Mouse (Mus musculus) MEL (cell line): ENCODE data around the gene Wdr64.

ENCODE experiments used
- EP300 ChIP-seq, 2 experiments: IDR thresholded peaks; 2 replicates each; pipeline ENCODE4 v1.6.1; 2011; ENCODE audit warnings: improper control_type of control experiment in 2 of 2, low read length in 2 of 2, low read depth in 1 of 2, mild to moderate bottlenecking in 1 of 2
- POLR2A ChIP-seq, 2 experiments: IDR thresholded peaks; 2 replicates each; pipeline ENCODE4 v1.6.1; 2011 to 2012; ENCODE audit warnings: low read length in 2 of 2, mild to moderate bottlenecking in 2 of 2, control low read depth in 1 of 2, improper control_type of control experiment in 1 of 2, low read depth in 1 of 2, moderate library complexity in 1 of 2; ENCODE audit not compliant: control insufficient read depth in 1 of 2, insufficient read depth in 1 of 2, poor library complexity in 1 of 2

DNA sequence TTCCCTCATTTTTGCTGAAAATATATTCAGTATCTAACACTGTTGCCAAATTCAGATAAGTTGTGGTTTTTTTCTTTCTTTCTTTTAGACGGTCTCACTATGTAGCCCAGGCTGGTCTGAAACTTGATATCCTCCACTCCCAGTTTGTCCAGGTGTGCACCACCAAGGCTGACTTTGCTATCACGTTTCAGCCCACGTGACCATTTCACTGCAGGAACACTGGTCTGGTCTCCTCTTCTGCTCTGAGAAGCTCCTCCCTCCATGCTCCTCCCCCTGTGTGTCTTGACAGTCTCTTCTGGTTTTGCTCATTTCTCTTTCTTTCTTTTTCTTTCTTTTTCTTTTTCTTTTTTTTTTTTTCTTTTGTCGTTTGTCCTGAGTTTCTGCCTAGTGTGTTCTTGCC is 1.4 kb downstream of the Wdr64 start:
- TF ChIP-seq EP300 (IDR thresholded peaks at IDR 0.05; ENCODE audit: low read depth in 1 of 2, low read length in 2 of 2), result no peak
- no peak for TF ChIP-seq POLR2A (IDR thresholded peaks at IDR 0.05; ENCODE audit: control insufficient read depth in 1 of 2, insufficient read depth in 1 of 2, low read depth in 1 of 2, low read length in 2 of 2, poor library complexity in 1 of 2)
